Mouse (Mus musculus): ENCODE results near the gene Nav3.

Nav3 gene

GRCm38 (mm10) chr10:110240667-110241066, 215.3 kb downstream of the Nav3 start:
- in situ Hi-C loops (cut with MboI; ENCODE audit: low pct_unique_long_range_greater_than_20kb in 1 of 2, low sequenced_read_pairs in 2 of 2, unreplicated experiment in 1 of 2), result no loop called here

GRCm38 (mm10) chr10:110233307-110233930, 222.6 kb downstream of the Nav3 start:
- in situ Hi-C loops (cut with MboI; ENCODE audit: low pct_unique_long_range_greater_than_20kb in 1 of 2, low sequenced_read_pairs in 2 of 2, unreplicated experiment in 1 of 2), result no loop called here

GRCm38 (mm10) chr10:110206411-110206810, 249.6 kb downstream of the Nav3 start:
- in situ Hi-C loops (cut with MboI; ENCODE audit: low pct_unique_long_range_greater_than_20kb in 1 of 2, low sequenced_read_pairs in 2 of 2, unreplicated experiment in 1 of 2), result no loop called here

- in situ Hi-C loops (cut with MboI; ENCODE audit: low pct_unique_long_range_greater_than_20kb in 1 of 2, low sequenced_read_pairs in 2 of 2, unreplicated experiment in 1 of 2), result no loop called here
Observed at GRCm38 (mm10) chr10:110204121-110204697, 251.8 kb downstream of the Nav3 start.

- in situ Hi-C loops (cut with MboI; ENCODE audit: low pct_unique_long_range_greater_than_20kb in 1 of 2, low sequenced_read_pairs in 2 of 2, unreplicated experiment in 1 of 2), result no loop called here
Observed at GRCm38 (mm10) chr10:110192881-110193280, 263.1 kb downstream of the Nav3 start.

- in situ Hi-C loops (cut with MboI; ENCODE audit: low pct_unique_long_range_greater_than_20kb in 1 of 2, low sequenced_read_pairs in 2 of 2, unreplicated experiment in 1 of 2), result no loop called here
Observed at GRCm38 (mm10) chr10:110192026-110192805, 263.8 kb downstream of the Nav3 start.

GRCm38 (mm10) chr10:110186242-110186641, 269.8 kb downstream of the Nav3 start:
- in situ Hi-C loops (cut with MboI; ENCODE audit: low pct_unique_long_range_greater_than_20kb in 1 of 2, low sequenced_read_pairs in 2 of 2, unreplicated experiment in 1 of 2), result no loop called here

- in situ Hi-C loops (cut with MboI; ENCODE audit: low pct_unique_long_range_greater_than_20kb in 1 of 2, low sequenced_read_pairs in 2 of 2, unreplicated experiment in 1 of 2), result no loop called here
Observed at GRCm38 (mm10) chr10:110175874-110176273, 280.1 kb downstream of the Nav3 start.

- in situ Hi-C loops (cut with MboI; ENCODE audit: low pct_unique_long_range_greater_than_20kb in 1 of 2, low sequenced_read_pairs in 2 of 2, unreplicated experiment in 1 of 2), result no loop called here
Observed at GRCm38 (mm10) chr10:110169416-110169815, 286.6 kb downstream of the Nav3 start.

- in situ Hi-C loops (cut with MboI; ENCODE audit: low pct_unique_long_range_greater_than_20kb in 1 of 2, low sequenced_read_pairs in 2 of 2, unreplicated experiment in 1 of 2), result no loop called here
Observed at GRCm38 (mm10) chr10:110168892-110169291, 287.1 kb downstream of the Nav3 start.

- in situ Hi-C loops (cut with MboI; ENCODE audit: low pct_unique_long_range_greater_than_20kb in 1 of 2, low sequenced_read_pairs in 2 of 2, unreplicated experiment in 1 of 2), result no loop called here
Observed at GRCm38 (mm10) chr10:110162596-110162995, 293.4 kb downstream of the Nav3 start.

- in situ Hi-C loops (cut with MboI; ENCODE audit: low pct_unique_long_range_greater_than_20kb in 1 of 2, low sequenced_read_pairs in 2 of 2, unreplicated experiment in 1 of 2), result no loop called here
Observed at GRCm38 (mm10) chr10:110160894-110161293, 295.1 kb downstream of the Nav3 start.

- in situ Hi-C loops (cut with MboI; ENCODE audit: low pct_unique_long_range_greater_than_20kb in 1 of 2, low sequenced_read_pairs in 2 of 2, unreplicated experiment in 1 of 2), result no loop called here
Observed at GRCm38 (mm10) chr10:110159548-110159947, 296.5 kb downstream of the Nav3 start.

GRCm38 (mm10) chr10:110158122-110158521, 297.9 kb downstream of the Nav3 start:
- in situ Hi-C loops (cut with MboI; ENCODE audit: low pct_unique_long_range_greater_than_20kb in 1 of 2, low sequenced_read_pairs in 2 of 2, unreplicated experiment in 1 of 2), result no loop called here

- in situ Hi-C loops (cut with MboI; ENCODE audit: low pct_unique_long_range_greater_than_20kb in 1 of 2, low sequenced_read_pairs in 2 of 2, unreplicated experiment in 1 of 2), result no loop called here
Observed at GRCm38 (mm10) chr10:110156412-110156811, 299.6 kb downstream of the Nav3 start.

- in situ Hi-C loops (cut with MboI; ENCODE audit: low pct_unique_long_range_greater_than_20kb in 1 of 2, low sequenced_read_pairs in 2 of 2, unreplicated experiment in 1 of 2), result no loop called here
Observed at GRCm38 (mm10) chr10:110155494-110155893, 300.5 kb downstream of the Nav3 start.

- in situ Hi-C loops (cut with MboI; ENCODE audit: low pct_unique_long_range_greater_than_20kb in 1 of 2, low sequenced_read_pairs in 2 of 2, unreplicated experiment in 1 of 2), result no loop called here
Observed at GRCm38 (mm10) chr10:110154873-110155237, 301.1 kb downstream of the Nav3 start.

GRCm38 (mm10) chr10:110154001-110154872, 301.8 kb downstream of the Nav3 start:
- in situ Hi-C loops (cut with MboI; ENCODE audit: low pct_unique_long_range_greater_than_20kb in 1 of 2, low sequenced_read_pairs in 2 of 2, unreplicated experiment in 1 of 2), result no loop called here

GRCm38 (mm10) chr10:110120572-110120971, 335.4 kb downstream of the Nav3 start:
- in situ Hi-C loops (cut with MboI; ENCODE audit: low pct_unique_long_range_greater_than_20kb in 1 of 2, low sequenced_read_pairs in 2 of 2, unreplicated experiment in 1 of 2), result no loop called here

Data from mouse embryonic stem cell (cell line).